Mouse (Mus musculus): ENCODE measurements around the gene Nfatc3.

GRCm38 (mm10) chr8:106168356-106169016 is 109.8 kb downstream of the Nfatc3 start, which contains the start of gene Slc7a6:
- TF ChIP-seq POLR2A (IDR thresholded peaks at IDR 0.05; ENCODE audit: low read depth, low read length) (peak; percentile 92), CTCF (conservative IDR thresholded peaks at IDR 0.05 in 1 of 2, IDR thresholded peaks at IDR 0.05 in 1 of 2; ENCODE audit: low read depth in 2 of 2, low read length in 2 of 2) (no peak), KAT2A (IDR thresholded peaks at IDR 0.05; ENCODE audit: insufficient replicate concordance, low read length) (no peak), CHD2 (IDR thresholded peaks at IDR 0.05; ENCODE audit: low read length) (no peak), NRF1 (IDR thresholded peaks at IDR 0.05; ENCODE audit: low read depth, low read length) (peak; percentile 61), EP300 (IDR thresholded peaks at IDR 0.05; ENCODE audit: low read length) (no peak), UBTF (IDR thresholded peaks at IDR 0.05; ENCODE audit: low read depth, low read length) (peak; percentile 77; the same call in 1 of the 2 replicates), MAZ (IDR thresholded peaks at IDR 0.05; ENCODE audit: low read depth, low read length) (no peak), MAX (IDR thresholded peaks at IDR 0.05; ENCODE audit: low read length) (peak; percentile 86), BHLHE40 (IDR thresholded peaks at IDR 0.05; ENCODE audit: low read depth, low read length) (no peak; the same call in none of the 2 replicates), ZC3H11A (IDR thresholded peaks at IDR 0.05; ENCODE audit: low read depth, low read length) (no peak)
